Mouse (Mus musculus) heart, postnatal 0 days (tissue): ENCODE measurements around the gene Prx. TPM values are rescaled to one million over a fixed set of nuclear protein-coding genes. Genes with fewer than 3 reads are reported as not detected.

Experiments used
- ATAC-seq: fragments of 200-750 bp; cut with Nextera tagmentation; 2 replicates; pipeline ENCODE4 v1.8.0; 2017; ENCODE audit warnings: low read depth, moderate number of reproducible peaks, moderate library complexity; ENCODE audit not compliant: insufficient read depth
- DNase-seq: peaks from one replicate; pipeline ENCODE4 v3.0.0-alpha.2; 2016; ENCODE audit warnings: low spot score
- H3K27ac ChIP-seq: fragments of 300-500 bp; sonication (generic); 2 replicates; pipeline ENCODE4 v1.5.1; 2014; ENCODE audit warnings: low read depth, mild to moderate bottlenecking
- H3K27me3 ChIP-seq: fragments of 300-500 bp; sonication (generic); 2 replicates; pipeline ENCODE4 v1.6.1; 2014; ENCODE audit warnings: low read length, mixed read lengths; ENCODE audit not compliant: control insufficient read depth, insufficient read depth
- H3K36me3 ChIP-seq: fragments of 300-500 bp; sonication (generic); replicated peaks from 2 replicates; pipeline ENCODE4 v1.6.1; 2014; ENCODE audit warnings: low read length, mixed read lengths; ENCODE audit not compliant: control insufficient read depth, insufficient read depth
- H3K4me1 ChIP-seq: fragments of 300-500 bp; sonication (generic); 2 replicates; pipeline ENCODE4 v1.6.1; 2014; ENCODE audit warnings: antibody characterized with exemption; ENCODE audit not compliant: control insufficient read depth, insufficient read depth
- H3K4me2 ChIP-seq: fragments of 300-500 bp; sonication (generic); 2 replicates; pipeline ENCODE4 v1.6.1; 2014; ENCODE audit warnings: low read depth, mild to moderate bottlenecking, low read length, moderate library complexity
- H3K4me3 ChIP-seq: fragments of 300-500 bp; sonication (generic); 2 replicates; pipeline ENCODE4 v1.5.1; 2014; ENCODE audit warnings: low read depth, low read length
- H3K9ac ChIP-seq: fragments of 300-500 bp; sonication (generic); replicated peaks from 2 replicates; pipeline ENCODE4 v1.6.1; 2014; ENCODE audit warnings: low read depth, low read length, mixed read lengths
- H3K9me3 ChIP-seq: fragments of 300-500 bp; sonication (generic); replicated peaks from 2 replicates; pipeline ENCODE4 v1.6.1; 2016; ENCODE audit warnings: low read length; ENCODE audit not compliant: control insufficient read depth
- CTCF ChIP-seq: IDR thresholded peaks from 2 replicates; pipeline ENCODE4 v1.5.1; 2016; ENCODE audit warnings: antibody characterized with exemption, control low read depth, low read depth
- EP300 ChIP-seq: IDR thresholded peaks from 2 replicates; pipeline ENCODE4 v1.6.1; 2016; ENCODE audit warnings: antibody characterized with exemption, low read depth
- WGBS: fragments of 180-500 bp; shearing (Covaris S2); extraction: QIAGEN DNeasy Blood & Tissue Kit; methylation state at CpG from one replicate; pipeline ENCODE4 v1.1.7; 2014; 5-methylcytosine and 5-hydroxymethylcytosine counted together
- polyA plus RNA-seq: library from polyadenylated mRNA; unstranded; fragments of >200 nt; fragmentation: Nextera tagmentation; extraction: Ambion mirVana; gene quantifications from 2 replicates; pipeline ENCODE4 v1.2.1, GENCODE M21; 2015
- total RNA-seq: library from RNA; depleted of rRNA; stranded (reverse); fragments of >200 nt; gene quantifications from 2 replicates; pipeline ENCODE4 v1.2.3, GENCODE M21; 2014; ENCODE audit warnings: low replicate concordance

The Prx gene
- total and polyA plus RNA-seq, 2 experiments from 2014 or later, result 1.1 to 1.9 TPM

DNA sequence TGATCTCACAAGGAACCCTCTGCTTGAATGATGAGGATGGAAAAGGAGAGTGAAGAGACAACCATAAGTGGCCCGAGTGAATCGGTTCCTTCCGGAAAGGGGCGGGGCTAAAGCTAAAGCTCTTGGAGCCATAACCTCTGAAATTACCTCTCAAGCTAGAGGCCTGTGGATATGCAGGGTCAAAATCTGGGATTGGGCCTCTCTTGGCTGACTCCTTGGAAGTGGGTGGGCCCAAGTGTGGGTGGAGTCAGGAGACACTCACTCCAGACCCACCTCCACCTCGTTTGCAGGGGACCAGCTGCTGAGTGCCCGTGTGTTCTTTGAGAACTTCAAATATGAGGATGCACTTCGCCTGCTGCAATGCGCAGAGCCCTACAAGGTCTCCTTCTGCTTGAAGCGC lies 15.8 kb downstream of the Prx start:
- no peaks in the 10 kb centered on the region for H3K27me3 ChIP-seq
- TF ChIP-seq CTCF (no peak), EP300 (no peak)
- WGBS, result 74% methylated on average over 9 of the region's 9 CpGs

GRCm38 (mm10) chr7:27518314-27518713 lies 19.2 kb downstream of the Prx start:
- no peak overlapping the region for H3K9ac ChIP-seq
- H3K36me3 ChIP-seq, result no peaks in the 10 kb centered on the region
- no peak overlapping the region for H3K4me3 ChIP-seq
- no peak for TF ChIP-seq CTCF
- TF ChIP-seq EP300, result no peak
- no peaks in the 10 kb centered on the region for H3K4me1 ChIP-seq
- ATAC-seq (no peak), DNase-seq (no peak)
- H3K4me2 ChIP-seq, result no peak overlapping the region
- no peaks in the 10 kb centered on the region for H3K27me3 ChIP-seq
- H3K9me3 ChIP-seq, result no peaks in the 10 kb centered on the region
- H3K27ac ChIP-seq, result no peak overlapping the region
- 80% methylated on average over 9 of the region's 9 CpGs for WGBS

More for the DNA sequence above, 15.8 kb downstream of the Prx start:
- H3K36me3 ChIP-seq, result no peaks in the 10 kb centered on the region
- no peaks in the 10 kb centered on the region for H3K4me1 ChIP-seq
- DNase-seq (no peak), ATAC-seq (no peak)
- no peaks in the 10 kb centered on the region for H3K9me3 ChIP-seq
- H3K4me2 ChIP-seq, result no peak overlapping the region
- H3K9ac ChIP-seq, result no peak overlapping the region
- H3K27ac ChIP-seq, result no peak overlapping the region
- H3K4me3 ChIP-seq, result no peak overlapping the region

GRCm38 (mm10) chr7:27520104-27520503 lies 21.0 kb downstream of the Prx start:
- no peak overlapping the region for H3K9ac ChIP-seq
- no peak overlapping the region for H3K4me2 ChIP-seq
- H3K9me3 ChIP-seq, result no peaks in the 10 kb centered on the region
- DNase-seq (no peak), ATAC-seq (no peak)
- no peak for TF ChIP-seq EP300
- no peak for TF ChIP-seq CTCF
- no peak overlapping the region for H3K27ac ChIP-seq
- H3K36me3 ChIP-seq, result no peaks in the 10 kb centered on the region
- H3K4me3 ChIP-seq, result no peak overlapping the region
- no peaks in the 10 kb centered on the region for H3K27me3 ChIP-seq
- no peaks in the 10 kb centered on the region for H3K4me1 ChIP-seq

- no peaks in the 10 kb centered on the region for H3K27me3 ChIP-seq
- H3K27ac ChIP-seq, result no peak overlapping the region
- no peak for TF ChIP-seq CTCF
- no peak for TF ChIP-seq EP300
- no peak for ATAC-seq
- H3K4me3 ChIP-seq, result no peak overlapping the region
- H3K4me2 ChIP-seq, result no peak overlapping the region
- WGBS, result 68% methylated on average over 1 of the region's 1 CpGs
- DNase-seq, result no peak
- H3K9me3 ChIP-seq, result no peaks in the 10 kb centered on the region
- no peaks in the 10 kb centered on the region for H3K4me1 ChIP-seq
- H3K36me3 ChIP-seq, result no peaks in the 10 kb centered on the region
- no peak overlapping the region for H3K9ac ChIP-seq
Measured at GRCm38 (mm10) chr7:27520599-27520998, 21.5 kb downstream of the Prx start.

DNA sequence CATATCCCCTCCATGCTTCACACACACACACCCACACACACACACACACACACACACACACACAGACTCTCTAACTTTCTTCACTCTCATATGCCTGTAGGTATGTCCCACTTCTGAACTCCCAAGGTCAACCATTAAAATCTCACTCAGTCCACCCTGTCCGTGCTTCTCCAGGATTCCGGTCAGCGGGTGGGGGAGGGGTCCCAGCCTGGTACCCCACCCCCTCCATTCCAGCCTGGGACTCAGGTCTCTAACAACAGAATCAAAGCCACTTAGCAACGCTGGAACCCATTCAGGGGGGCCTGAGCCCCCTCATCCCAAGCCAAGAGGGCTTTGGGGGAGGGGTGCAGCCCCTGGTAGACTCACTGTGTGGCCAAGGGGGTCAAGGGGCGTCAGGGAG lies 23.8 kb downstream of the Prx start, which contains the start of gene Hipk4:
Hipk4 (plus strand) TSS at position 301 of the 400 bp plus-strand sequence.
- 57% methylated on average over 5 of the region's 5 CpGs for WGBS
- H3K27ac ChIP-seq, result no peak within 1 kb of the TSS

DNA sequence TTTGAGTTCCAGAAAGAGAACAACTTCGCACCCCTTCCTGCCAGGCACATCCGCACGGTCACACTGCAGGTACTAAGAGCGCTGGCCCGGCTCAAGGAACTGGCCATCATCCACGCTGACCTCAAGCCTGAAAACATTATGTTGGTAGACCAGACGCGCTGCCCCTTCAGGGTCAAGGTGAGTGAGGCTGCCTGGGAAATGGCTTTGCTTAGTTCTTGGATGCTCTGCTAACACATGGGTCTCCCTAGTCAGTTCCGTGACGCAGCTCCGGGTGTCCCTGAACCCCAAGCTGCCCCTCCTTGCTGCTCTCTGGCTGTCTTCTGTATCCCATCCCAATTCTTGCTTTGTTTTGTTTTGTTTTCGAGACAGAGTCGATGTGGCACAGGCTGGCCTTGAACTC lies 24.7 kb downstream of the Prx start:
- 93% methylated on average over 13 of the region's 13 CpGs for WGBS
- H3K27ac ChIP-seq, result no peak overlapping the region

More for the DNA sequence above, 23.8 kb downstream of the Prx start, which contains the start of gene Hipk4:
- no peak within 1 kb of the TSS for H3K9ac ChIP-seq
- no peaks in the 10 kb centered on the region for H3K27me3 ChIP-seq
- DNase-seq (no peak), ATAC-seq (no peak)
- H3K4me3 ChIP-seq, result no peak within 1 kb of the TSS
- H3K9me3 ChIP-seq, result no peaks in the 10 kb centered on the region
- H3K4me1 ChIP-seq, result no peaks in the 10 kb centered on the region; the same call in 1 of the 2 replicates
- H3K36me3 ChIP-seq, result no peaks in the 10 kb centered on the region
- TF ChIP-seq EP300 (no peak), CTCF (no peak)
- H3K4me2 ChIP-seq, result no peak within 1 kb of the TSS

More for the DNA sequence above, 24.7 kb downstream of the Prx start:
- Histone ChIP-seq H3K9me3 (no peaks in the 10 kb centered on the region), H3K4me2 (no peak overlapping the region), H3K36me3 (no peaks in the 10 kb centered on the region), H3K9ac (no peak overlapping the region), H3K27me3 (no peaks in the 10 kb centered on the region), H3K4me3 (no peak overlapping the region), H3K4me1 (no peaks in the 10 kb centered on the region; the same call in 1 of the 2 replicates)
- TF ChIP-seq CTCF, result no peak
- no peak for TF ChIP-seq EP300
- DNase-seq (no peak), ATAC-seq (no peak)
